Mouse (Mus musculus) stomach, embryonic 14.5 days (tissue): ENCODE results near the gene Dennd2c. TPM values are rescaled to one million over a fixed set of nuclear protein-coding genes. Genes with fewer than 3 reads are reported as not detected.

Source experiments
- ATAC-seq: fragments of 200-750 bp; cut with Nextera tagmentation; 2 replicates; pipeline ENCODE4 v1.8.0; 2017; ENCODE audit warnings: low read depth, moderate TSS enrichment; ENCODE audit not compliant: insufficient number of reproducible peaks, insufficient read depth, low FRiP score
- H3K27ac ChIP-seq: fragments of 300-500 bp; sonication (generic); 2 replicates; pipeline ENCODE4 v1.5.1; 2014; ENCODE audit warnings: mild to moderate bottlenecking, low read length, moderate library complexity, mixed read lengths
- H3K27me3 ChIP-seq: fragments of 300-500 bp; sonication (generic); 2 replicates; pipeline ENCODE4 v1.6.1; 2014; ENCODE audit warnings: low read length, control low read depth, mixed read lengths; ENCODE audit not compliant: control insufficient read depth, insufficient read depth
- H3K36me3 ChIP-seq: fragments of 300-500 bp; sonication (generic); 2 replicates; pipeline ENCODE4 v1.6.1; 2014; ENCODE audit warnings: mild to moderate bottlenecking, control low read depth, low read length, moderate library complexity, mixed read lengths; ENCODE audit not compliant: control insufficient read depth, insufficient read depth
- H3K4me1 ChIP-seq: fragments of 300-500 bp; sonication (generic); 2 replicates; pipeline ENCODE4 v1.6.1; 2014; ENCODE audit warnings: low read length, control low read depth, mixed read lengths; ENCODE audit not compliant: control insufficient read depth, insufficient read depth
- H3K4me2 ChIP-seq: fragments of 300-500 bp; sonication (generic); replicated peaks from 2 replicates; pipeline ENCODE4 v1.6.1; 2014; ENCODE audit warnings: low read depth, low read length, control low read depth
- H3K4me3 ChIP-seq: fragments of 300-500 bp; sonication (generic); 2 replicates; pipeline ENCODE4 v1.5.1; 2014; ENCODE audit warnings: low read depth, low read length, control low read depth
- H3K9ac ChIP-seq: fragments of 300-500 bp; sonication (generic); replicated peaks from 2 replicates; pipeline ENCODE4 v1.6.1; 2014; ENCODE audit warnings: low read depth, mild to moderate bottlenecking, control low read depth, low read length, moderate library complexity, mixed read lengths
- H3K9me3 ChIP-seq: fragments of 300-500 bp; sonication (generic); 2 replicates; pipeline ENCODE4 v1.6.1; 2016; ENCODE audit warnings: low read depth, low read length, control low read depth; ENCODE audit not compliant: control insufficient read depth
- WGBS: fragments of 180-500 bp; shearing (Covaris S2); extraction: QIAGEN DNeasy Blood & Tissue Kit; methylation state at CpG from one replicate; pipeline ENCODE4 v1.1.7; 2014; 5-methylcytosine and 5-hydroxymethylcytosine counted together
- polyA plus RNA-seq: library from polyadenylated mRNA; unstranded; fragments of >200 nt; fragmentation: Nextera tagmentation; extraction: Ambion mirVana; gene quantifications from 2 replicates; pipeline ENCODE4 v1.2.1, GENCODE M21; 2014

Gene Dennd2c
- polyA plus RNA-seq, 1 experiment from 2014 or later: 6.2 TPM

GRCm38 (mm10) chr3:103075871-103076270 is 26.5 kb upstream of the Dennd2c start:
- Histone ChIP-seq H3K4me2 (no peak overlapping the region), H3K9me3 (no peaks in the 10 kb centered on the region), H3K4me3 (no peak overlapping the region), H3K4me1 (no peaks in the 10 kb centered on the region), H3K27me3 (no peaks in the 10 kb centered on the region), H3K9ac (no peak overlapping the region), H3K27ac (no peak overlapping the region), H3K36me3 (no peaks in the 10 kb centered on the region)
- 81% methylated on average over 9 of the region's 9 CpGs for WGBS
- no peak for ATAC-seq

GRCm38 (mm10) chr3:103076476-103076875 is 25.9 kb upstream of the Dennd2c start:
- WGBS: 91% methylated on average over 9 of the region's 9 CpGs
- Histone ChIP-seq H3K4me2 (no peak overlapping the region), H3K27me3 (no peaks in the 10 kb centered on the region), H3K4me1 (no peaks in the 10 kb centered on the region), H3K9ac (no peak overlapping the region), H3K4me3 (no peak overlapping the region), H3K27ac (no peak overlapping the region), H3K9me3 (no peaks in the 10 kb centered on the region), H3K36me3 (no peaks in the 10 kb centered on the region)
- no peak for ATAC-seq

GRCm38 (mm10) chr3:103079301-103079700 is 23.1 kb upstream of the Dennd2c start:
- H3K4me3 ChIP-seq: no peak overlapping the region
- 89% methylated on average over 8 of the region's 9 CpGs for whole genome bisulfite sequencing
- ATAC-seq: no peak

GRCm38 (mm10) chr3:103081051-103081450 is 21.4 kb upstream of the Dennd2c start:
- no peak for ATAC-seq
- H3K9me3 ChIP-seq: no peaks in the 10 kb centered on the region
- H3K4me1 ChIP-seq: no peaks in the 10 kb centered on the region
- 70% methylated on average over 11 of the region's 11 CpGs for WGBS
- no peak overlapping the region for H3K9ac ChIP-seq
- no peaks in the 10 kb centered on the region for H3K27me3 ChIP-seq
- H3K4me3 ChIP-seq: no peak overlapping the region
- no peak overlapping the region for H3K27ac ChIP-seq
- no peak overlapping the region for H3K4me2 ChIP-seq
- no peaks in the 10 kb centered on the region for H3K36me3 ChIP-seq

More at GRCm38 (mm10) chr3:103079301-103079700, 23.1 kb upstream of the Dennd2c start:
- H3K9ac ChIP-seq: no peak overlapping the region
- H3K27me3 ChIP-seq: no peaks in the 10 kb centered on the region
- H3K4me1 ChIP-seq: no peaks in the 10 kb centered on the region
- H3K36me3 ChIP-seq: no peaks in the 10 kb centered on the region
- no peak overlapping the region for H3K27ac ChIP-seq
- H3K9me3 ChIP-seq: no peaks in the 10 kb centered on the region
- no peak overlapping the region for H3K4me2 ChIP-seq

GRCm38 (mm10) chr3:103081861-103082453 is 20.4 kb upstream of the Dennd2c start:
- H3K9me3 ChIP-seq: no peaks in the 10 kb centered on the region
- no peaks in the 10 kb centered on the region for H3K36me3 ChIP-seq
- H3K4me1 ChIP-seq: no peaks in the 10 kb centered on the region
- 84% methylated on average over 17 of the region's 17 CpGs for WGBS
- H3K4me3 ChIP-seq: no peak overlapping the region
- no peaks in the 10 kb centered on the region for H3K27me3 ChIP-seq
- H3K4me2 ChIP-seq: no peak overlapping the region
- no peak overlapping the region for H3K27ac ChIP-seq
- no peak overlapping the region for H3K9ac ChIP-seq
- no peak for ATAC-seq

GRCm38 (mm10) chr3:103082761-103083160 is 19.6 kb upstream of the Dennd2c start:
- WGBS: 86% methylated on average over 5 of the region's 5 CpGs
- no peak overlapping the region for H3K27ac ChIP-seq
- H3K4me2 ChIP-seq: no peak overlapping the region
- no peak overlapping the region for H3K4me3 ChIP-seq
- no peak overlapping the region for H3K9ac ChIP-seq
- no peaks in the 10 kb centered on the region for H3K4me1 ChIP-seq
- H3K27me3 ChIP-seq: no peaks in the 10 kb centered on the region
- no peak for ATAC-seq
- no peaks in the 10 kb centered on the region for H3K9me3 ChIP-seq
- no peaks in the 10 kb centered on the region for H3K36me3 ChIP-seq

- no peaks in the 10 kb centered on the region for H3K36me3 ChIP-seq
- H3K4me3 ChIP-seq: no peak overlapping the region
- 83% methylated on average over 3 of the region's 3 CpGs for WGBS
- H3K27me3 ChIP-seq: no peaks in the 10 kb centered on the region
- no peaks in the 10 kb centered on the region for H3K9me3 ChIP-seq
- ATAC-seq: no peak
- no peaks in the 10 kb centered on the region for H3K4me1 ChIP-seq
- H3K9ac ChIP-seq: no peak overlapping the region
- H3K27ac ChIP-seq: no peak overlapping the region
- no peak overlapping the region for H3K4me2 ChIP-seq
Measured at GRCm38 (mm10) chr3:103085986-103086385, 16.4 kb upstream of the Dennd2c start.

- H3K27ac ChIP-seq: no peak overlapping the region
- H3K4me1 ChIP-seq: no peaks in the 10 kb centered on the region
- H3K27me3 ChIP-seq: no peaks in the 10 kb centered on the region
- ATAC-seq: no peak
- H3K9ac ChIP-seq: no peak overlapping the region
- no peaks in the 10 kb centered on the region for H3K9me3 ChIP-seq
- no peak overlapping the region for H3K4me3 ChIP-seq
- H3K4me2 ChIP-seq: no peak overlapping the region
- H3K36me3 ChIP-seq: no peaks in the 10 kb centered on the region
- WGBS: 100% methylated on average over 2 of the region's 2 CpGs
Measured at GRCm38 (mm10) chr3:103091753-103092152, 10.7 kb upstream of the Dennd2c start.

- no peaks in the 10 kb centered on the region for H3K27me3 ChIP-seq
- no peak overlapping the region for H3K27ac ChIP-seq
- ATAC-seq: no peak
- no peaks in the 10 kb centered on the region for H3K36me3 ChIP-seq
- WGBS: 78% methylated on average over 23 of the region's 23 CpGs
- H3K9me3 ChIP-seq: no peaks in the 10 kb centered on the region
- no peak overlapping the region for H3K4me3 ChIP-seq
- H3K4me2 ChIP-seq: no peak overlapping the region
- H3K4me1 ChIP-seq: peaks cover 5% of the 10 kb centered on the region; the same call in 1 of the 2 replicates
- no peak overlapping the region for H3K9ac ChIP-seq
Measured at GRCm38 (mm10) chr3:103098662-103099061, 3.7 kb upstream of the Dennd2c start.
